Mouse (Mus musculus) G1E (cell line): ENCODE data around the gene Zfp592.

ENCODE experiments used
- CTCF ChIP-seq: IDR thresholded peaks from 2 replicates; pipeline ENCODE4 v1.5.1; 2012; ENCODE audit warnings: low read depth, low read length, inconsistent platforms, mixed read lengths
- GATA1 ChIP-seq: IDR thresholded peaks from 2 replicates; pipeline ENCODE4 v1.6.1; 2012; ENCODE audit warnings: borderline replicate concordance, low read length, inconsistent platforms, mixed read lengths
- TAL1 ChIP-seq: conservative IDR thresholded peaks from 2 replicates; pipeline ENCODE4 v1.6.1; 2012; ENCODE audit warnings: low read depth, low read length, inconsistent platforms, mixed read lengths

- no peak for TF ChIP-seq CTCF
- no peak for TF ChIP-seq GATA1
- TF ChIP-seq TAL1 = no peak
Measured at GRCm38 (mm10) chr7:81011576-81011975, 18.1 kb downstream of the Zfp592 start.
